Mouse (Mus musculus): Measurements from ENCODE around the gene Alas2. TPM values are rescaled to one million over a fixed set of nuclear protein-coding genes. Genes with fewer than 3 reads are reported as not detected.

Alas2 gene
- polyA plus RNA-seq, 1 experiment from 2014 or later: 25.4 TPM

DNA sequence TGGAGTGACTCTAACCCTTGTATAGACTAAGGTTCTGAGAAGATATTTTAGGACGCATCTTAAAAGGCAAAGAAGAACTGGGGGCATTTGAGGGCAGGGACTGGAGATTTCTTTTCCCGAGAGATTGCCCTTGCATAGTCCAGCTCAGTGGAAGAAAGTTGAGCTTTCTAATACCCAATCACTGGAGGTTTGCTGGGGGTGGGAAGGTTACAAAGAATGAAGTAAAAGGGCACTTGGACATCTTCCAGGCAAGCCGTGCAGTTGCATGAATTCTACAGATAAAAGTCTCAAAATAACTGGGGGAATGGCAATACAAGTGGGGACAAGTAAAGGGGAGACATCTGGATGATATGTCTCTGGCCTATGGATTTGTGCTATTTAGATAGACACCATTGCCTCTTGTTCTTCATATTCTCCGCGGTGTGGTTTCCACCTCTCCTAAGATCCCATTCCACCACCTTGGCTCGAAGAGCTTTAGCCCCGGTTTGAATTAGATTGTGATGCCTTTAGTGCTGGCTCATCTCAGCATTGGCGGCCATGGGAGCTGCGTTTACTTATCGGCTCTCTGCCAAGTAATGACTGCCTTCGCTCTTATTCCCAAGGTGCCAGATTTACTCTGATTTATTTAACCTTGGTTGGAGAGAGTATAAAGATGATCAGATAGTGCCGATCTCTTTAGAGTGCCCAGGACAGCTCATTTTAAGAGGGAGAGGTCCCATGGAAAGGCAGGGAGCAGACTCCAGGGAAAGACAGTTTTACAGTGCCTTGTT, 46.3 kb downstream of the Alas2 start:
- H3K27me3 ChIP-seq (ENCODE audit: control insufficient read depth, insufficient read depth, low read length): no peaks in the 10 kb centered on the region
- ATAC-seq (ENCODE audit: low FRiP score, low TSS enrichment) (no peak), DNase-seq (no peak)
- WGBS: 88% methylated on average over 12 of the region's 12 CpGs
- H3K4me2 ChIP-seq (ENCODE audit: low read length): no peak overlapping the region
- no peaks in the 10 kb centered on the region for H3K4me1 ChIP-seq (ENCODE audit: control insufficient read depth, insufficient read depth, low read length)
- H3K4me3 ChIP-seq (replicated peaks; ENCODE audit: low read depth, low read length): no peak overlapping the region
- no peak overlapping the region for H3K9ac ChIP-seq (replicated peaks; ENCODE audit: low read length)
- no peaks in the 10 kb centered on the region for H3K36me3 ChIP-seq (ENCODE audit: control insufficient read depth, insufficient read depth, low read length)
- no peak overlapping the region for H3K27ac ChIP-seq (replicated peaks; ENCODE audit: low read depth, low read length)
- H3K9me3 ChIP-seq (ENCODE audit: control insufficient read depth, low read length): no peaks in the 10 kb centered on the region

DNA sequence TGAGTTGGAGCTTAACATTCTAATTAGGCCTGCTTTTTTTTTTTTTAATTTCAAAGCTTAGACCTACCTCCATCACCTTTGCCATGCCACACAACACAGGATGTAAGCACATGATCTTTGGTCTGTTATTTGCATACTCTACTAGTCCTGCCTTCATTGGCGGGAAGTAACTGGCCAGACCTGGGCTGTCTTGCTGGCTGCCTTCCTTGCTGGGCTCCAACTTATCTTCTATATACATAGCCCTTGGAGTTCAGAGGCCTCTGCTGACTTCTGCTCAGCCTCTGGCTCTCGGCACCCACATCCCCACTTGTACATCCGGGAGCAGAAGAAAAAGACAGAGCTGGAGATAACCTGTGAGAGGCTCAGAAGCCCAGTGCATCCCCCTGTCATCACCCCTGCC, 47.0 kb downstream of the Alas2 start:
- no peak overlapping the region for H3K27ac ChIP-seq (replicated peaks; ENCODE audit: low read depth, low read length)
- 89% methylated on average over 3 of the region's 3 CpGs for WGBS
- no peaks in the 10 kb centered on the region for H3K4me1 ChIP-seq (ENCODE audit: control insufficient read depth, insufficient read depth, low read length)
- no peak overlapping the region for H3K4me3 ChIP-seq (replicated peaks; ENCODE audit: low read depth, low read length)
- no peaks in the 10 kb centered on the region for H3K9me3 ChIP-seq (ENCODE audit: control insufficient read depth, low read length)
- H3K4me2 ChIP-seq (ENCODE audit: low read length): no peak overlapping the region
- no peak for DNase-seq
- no peaks in the 10 kb centered on the region for H3K27me3 ChIP-seq (ENCODE audit: control insufficient read depth, insufficient read depth, low read length)
- H3K36me3 ChIP-seq (ENCODE audit: control insufficient read depth, insufficient read depth, low read length): no peaks in the 10 kb centered on the region
- no peak for ATAC-seq (ENCODE audit: low FRiP score, low TSS enrichment)
- H3K9ac ChIP-seq (replicated peaks; ENCODE audit: low read length): no peak overlapping the region

DNA sequence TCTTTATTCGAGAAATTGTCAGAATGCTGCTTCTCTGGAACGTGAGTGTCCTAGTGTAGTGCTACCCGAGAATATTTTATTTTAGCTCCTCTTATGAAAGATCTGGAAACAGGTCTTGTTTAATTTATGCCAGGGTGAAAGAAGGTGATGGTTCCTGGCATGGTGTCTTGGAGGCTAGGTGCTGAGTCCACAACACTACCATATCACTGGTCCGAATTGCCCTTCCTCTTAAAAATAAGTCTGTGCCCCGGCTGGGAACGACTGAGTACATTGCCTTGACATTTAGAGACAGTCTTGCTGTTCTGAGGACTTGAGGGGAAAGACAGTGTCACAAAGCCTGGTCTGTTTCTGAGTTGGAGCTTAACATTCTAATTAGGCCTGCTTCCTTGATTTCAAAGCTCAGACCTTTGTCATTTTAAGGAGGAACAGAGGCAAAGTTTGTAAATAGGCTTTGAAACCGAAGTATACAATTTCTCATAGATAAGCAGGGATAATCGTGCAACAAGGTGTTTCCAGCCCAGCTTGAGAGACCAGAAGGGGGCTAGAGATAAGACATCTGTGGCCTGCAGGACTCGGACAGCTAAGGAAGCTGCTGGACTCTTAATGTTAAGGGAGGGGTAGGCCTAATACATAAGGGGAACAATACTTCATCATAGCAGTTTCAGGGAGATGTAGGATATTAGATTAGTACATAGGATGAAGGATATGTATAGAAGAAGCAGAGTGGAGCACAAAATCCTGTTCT, 48.0 kb downstream of the Alas2 start:
- Histone ChIP-seq H3K9ac (replicated peaks; ENCODE audit: low read length) (no peak overlapping the region), H3K27me3 (ENCODE audit: control insufficient read depth, insufficient read depth, low read length) (no peaks in the 10 kb centered on the region), H3K4me2 (ENCODE audit: low read length) (no peak overlapping the region), H3K9me3 (ENCODE audit: control insufficient read depth, low read length) (no peaks in the 10 kb centered on the region), H3K36me3 (ENCODE audit: control insufficient read depth, insufficient read depth, low read length) (no peaks in the 10 kb centered on the region), H3K4me1 (ENCODE audit: control insufficient read depth, insufficient read depth, low read length) (no peaks in the 10 kb centered on the region), H3K27ac (replicated peaks; ENCODE audit: low read depth, low read length) (no peak overlapping the region), H3K4me3 (replicated peaks; ENCODE audit: low read depth, low read length) (no peak overlapping the region)
- WGBS: 80% methylated on average over 9 of the region's 9 CpGs
- DNase-seq: no peak
- no peak for ATAC-seq (ENCODE audit: low FRiP score, low TSS enrichment)

DNA sequence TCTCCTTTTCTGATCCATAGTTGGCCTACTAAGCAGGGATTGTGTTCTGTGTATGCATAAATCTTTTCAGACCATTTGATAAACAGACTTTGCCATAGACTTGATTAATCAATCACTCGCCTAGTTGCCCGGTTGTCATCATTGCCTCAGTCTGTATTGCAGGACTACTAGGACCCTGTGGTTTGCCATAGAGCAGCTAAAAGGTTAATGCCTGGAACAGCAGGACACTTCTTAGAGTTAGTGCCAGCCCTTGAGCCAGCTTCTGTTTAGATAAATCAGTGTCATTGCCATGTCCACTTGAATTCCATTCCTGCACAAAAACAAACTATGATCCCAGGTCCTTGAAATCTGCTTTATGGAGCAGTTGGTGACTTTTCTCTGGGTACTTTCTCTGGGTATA, 51.7 kb downstream of the Alas2 start:
- H3K27me3 ChIP-seq (ENCODE audit: control insufficient read depth, insufficient read depth, low read length): no peaks in the 10 kb centered on the region
- whole genome bisulfite sequencing: 78% methylated on average over 2 of the region's 2 CpGs
- H3K27ac ChIP-seq (replicated peaks; ENCODE audit: low read depth, low read length): no peak overlapping the region
- no peak for DNase-seq
- H3K36me3 ChIP-seq (ENCODE audit: control insufficient read depth, insufficient read depth, low read length): no peaks in the 10 kb centered on the region
- no peaks in the 10 kb centered on the region for H3K9me3 ChIP-seq (ENCODE audit: control insufficient read depth, low read length)
- no peaks in the 10 kb centered on the region for H3K4me1 ChIP-seq (ENCODE audit: control insufficient read depth, insufficient read depth, low read length)
- H3K4me3 ChIP-seq (replicated peaks; ENCODE audit: low read depth, low read length): no peak overlapping the region
- no peak overlapping the region for H3K9ac ChIP-seq (replicated peaks; ENCODE audit: low read length)
- H3K4me2 ChIP-seq (ENCODE audit: low read length): no peak overlapping the region
- no peak for ATAC-seq (ENCODE audit: low FRiP score, low TSS enrichment)

Small RNA genes within 50 kb of the gene (microRNA-seq; reads per million reads assigned to microRNA genes)
- gene Mir3620: not detected

Other genes starting within 250 kb of the Alas2 start
- 75.1 and 82.5 TPM in 2 replicates for gene Tmem29, start 88.2 kb upstream of the Alas2 start, polyA plus RNA-seq (2014; fragmentation: Nextera tagmentation; extraction: Ambion mirVana)
- gene Pfkfb1, start 40.9 kb downstream of the Alas2 start, polyA plus RNA-seq (2014; fragmentation: Nextera tagmentation; extraction: Ambion mirVana): 4.3 and 4.4 TPM in 2 replicates
- 18.6 and 19.8 TPM in 2 replicates for gene Apex2, start 42.5 kb downstream of the Alas2 start, polyA plus RNA-seq (2014; fragmentation: Nextera tagmentation; extraction: Ambion mirVana)
- 100 and 104 TPM in 2 replicates for gene Tro, start 110.2 kb downstream of the Alas2 start, polyA plus RNA-seq (2014; fragmentation: Nextera tagmentation; extraction: Ambion mirVana)

All from midbrain, embryonic 14.5 days (tissue).